Mouse (Mus musculus) liver (tissue): ENCODE data around the gene Ranbp3.
A peak's percentile ranks its signal among the peaks of the same experiment; 100 is the strongest.

Experiments used
- DNase-seq: peaks from one replicate; pipeline ENCODE4 v3.0.0-alpha.2; 2020; ENCODE audit warnings: mixed read lengths

Ranbp3 gene

DNA sequence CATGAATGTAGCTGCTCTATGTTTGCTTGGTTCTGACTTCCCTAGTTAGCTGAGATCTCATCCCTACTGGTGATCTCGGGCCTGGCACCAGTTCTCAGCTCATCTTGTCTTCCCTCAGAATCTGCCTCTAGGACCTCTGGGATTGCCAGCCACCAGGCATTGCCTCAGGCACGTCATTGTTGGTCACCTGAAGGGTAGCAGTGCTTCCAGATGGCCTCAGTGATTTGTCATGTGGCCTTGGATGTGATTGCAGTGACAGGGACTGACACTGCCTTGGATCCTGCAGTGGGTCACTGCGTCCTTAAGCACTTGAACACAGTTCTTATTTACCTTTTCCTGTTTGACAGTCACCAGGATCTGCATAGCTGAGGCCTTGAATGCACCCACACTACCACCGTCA, 8.7 kb downstream of the Ranbp3 start:
- no peak for DNase-seq

GRCm38 (mm10) chr17:56682880-56683279, 9.8 kb downstream of the Ranbp3 start:
- DNase-seq: peak; percentile 61

DNA sequence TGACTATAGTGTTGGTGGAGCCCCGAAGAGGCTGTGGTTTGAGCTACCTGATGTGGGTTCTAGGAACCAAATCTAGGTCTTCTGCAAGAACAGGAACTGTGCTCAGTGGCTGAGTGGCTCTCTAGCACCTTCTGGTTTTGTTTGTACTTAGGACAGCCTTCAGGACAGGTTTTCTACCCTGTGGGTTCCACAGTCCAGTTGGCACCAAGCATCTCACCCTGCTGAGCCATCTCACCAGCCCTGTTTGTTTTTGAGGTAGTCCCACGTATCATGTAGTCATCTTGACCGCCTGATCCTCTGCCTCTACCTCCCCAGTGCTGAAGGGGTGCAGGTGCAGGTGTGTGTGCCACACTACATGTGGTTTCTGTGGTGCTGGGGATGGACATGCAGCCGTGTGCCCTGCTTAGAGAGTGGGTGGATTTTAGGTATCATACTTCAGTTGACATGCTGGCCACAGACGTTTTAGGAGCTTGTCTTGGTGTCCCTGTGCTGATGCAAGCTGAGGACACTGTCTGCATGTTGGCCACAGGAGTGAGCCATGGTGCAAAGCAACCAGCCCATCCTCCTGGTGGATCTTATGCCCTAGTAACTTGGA, 10.5 kb downstream of the Ranbp3 start:
- DNase-seq: no peak

GRCm38 (mm10) chr17:56684649-56685048, 11.6 kb downstream of the Ranbp3 start:
- DNase-seq: no peak

GRCm38 (mm10) chr17:56686801-56687200, 13.7 kb downstream of the Ranbp3 start:
- DNase-seq: no peak

DNA sequence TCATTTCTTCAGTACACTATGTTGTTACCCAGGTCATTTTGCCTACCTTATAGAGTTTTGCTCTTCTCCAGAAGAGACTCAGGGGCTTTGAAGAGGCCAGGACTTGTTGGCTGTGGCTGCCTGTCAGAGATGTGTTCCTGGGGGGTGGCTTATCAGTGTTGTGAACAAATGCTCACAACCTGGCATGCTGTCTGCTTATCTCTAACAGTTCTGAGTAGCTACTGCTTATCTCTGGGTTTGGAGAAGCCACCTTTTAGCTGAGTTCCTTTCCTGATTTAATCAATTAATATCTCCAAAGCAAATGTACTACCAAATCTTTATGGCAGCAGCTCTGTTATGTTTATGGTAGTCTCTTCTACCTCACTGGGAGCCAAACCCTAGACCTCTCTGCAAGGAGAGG, 15.0 kb downstream of the Ranbp3 start:
- peak; percentile 74 for DNase-seq

GRCm38 (mm10) chr17:56688689-56689088, 15.6 kb downstream of the Ranbp3 start:
- DNase-seq: no peak

GRCm38 (mm10) chr17:56693395-56693794, 20.3 kb downstream of the Ranbp3 start:
- no peak for DNase-seq

DNA sequence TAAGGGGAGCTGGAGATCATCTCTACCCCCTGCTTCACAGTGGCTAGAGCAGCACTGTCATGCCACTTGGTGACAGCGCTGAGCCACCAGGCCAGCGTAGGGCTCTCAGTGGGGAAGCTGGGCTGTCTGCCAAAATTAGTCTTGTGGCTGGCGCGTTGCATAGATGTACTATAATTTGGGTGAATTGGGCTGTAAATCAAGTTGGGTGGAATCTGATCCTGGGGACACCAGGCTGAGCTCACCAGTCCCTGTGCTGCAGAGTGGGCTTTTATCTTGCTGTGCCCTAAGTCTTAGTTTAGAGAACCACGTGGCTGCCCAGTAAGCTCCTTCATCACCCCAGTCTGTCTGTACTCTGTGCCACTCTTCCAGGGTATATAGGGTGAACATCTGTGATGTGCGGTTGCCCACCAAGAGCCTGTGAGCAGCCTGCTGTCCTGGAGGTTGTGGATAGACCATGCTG, 20.8 kb downstream of the Ranbp3 start:
- DNase-seq: no peak

- DNase-seq: no peak
Measured at GRCm38 (mm10) chr17:56700451-56700850, 27.4 kb downstream of the Ranbp3 start.

- DNase-seq: no peak
Measured at GRCm38 (mm10) chr17:56703038-56703437, 29.9 kb downstream of the Ranbp3 start.

GRCm38 (mm10) chr17:56706515-56706914, 33.4 kb downstream of the Ranbp3 start:
- DNase-seq: no peak

DNA sequence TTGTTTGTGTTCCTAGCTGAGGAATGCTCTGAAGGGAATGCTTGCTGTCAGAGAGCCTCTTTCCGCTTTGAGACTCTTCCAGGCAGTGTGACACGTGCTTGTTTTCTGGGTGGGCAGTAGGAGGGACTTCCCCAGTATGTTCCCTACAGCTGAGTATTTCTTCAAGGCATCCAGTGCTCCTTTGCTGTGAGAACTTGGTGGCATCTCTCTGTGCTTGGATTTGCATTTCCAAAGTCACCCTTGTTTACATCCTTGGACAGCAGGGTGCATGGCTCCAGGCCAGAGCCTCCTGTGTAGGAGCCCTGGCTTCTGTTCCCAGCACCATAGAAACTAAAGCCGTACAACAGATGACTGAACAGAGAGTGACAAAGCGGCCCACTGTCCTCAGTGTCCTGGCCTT, 35.6 kb downstream of the Ranbp3 start:
- no peak for DNase-seq

DNA sequence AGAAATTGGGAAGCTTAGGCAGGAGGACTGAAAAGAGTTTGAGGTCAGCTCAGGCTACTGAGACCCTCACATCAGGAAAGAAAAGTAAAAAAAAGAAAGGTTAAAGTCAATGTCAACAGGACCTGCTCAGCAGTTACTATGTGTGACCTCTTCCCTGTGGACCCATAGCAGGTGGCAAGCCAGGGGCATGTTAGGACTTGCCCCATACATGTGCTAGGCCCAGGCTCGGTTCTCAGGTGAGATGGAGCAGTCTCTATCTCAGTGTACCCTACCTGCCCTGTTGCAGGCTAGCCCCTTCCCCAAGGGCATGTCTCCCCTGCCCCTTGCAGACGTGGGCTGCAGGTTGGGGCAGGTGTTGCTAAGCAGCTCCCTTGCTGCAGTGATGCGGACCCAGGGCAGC, 36.6 kb downstream of the Ranbp3 start:
- DNase-seq: no peak

- DNase-seq: no peak
Measured at GRCm38 (mm10) chr17:56715360-56715759, 42.3 kb downstream of the Ranbp3 start.

DNA sequence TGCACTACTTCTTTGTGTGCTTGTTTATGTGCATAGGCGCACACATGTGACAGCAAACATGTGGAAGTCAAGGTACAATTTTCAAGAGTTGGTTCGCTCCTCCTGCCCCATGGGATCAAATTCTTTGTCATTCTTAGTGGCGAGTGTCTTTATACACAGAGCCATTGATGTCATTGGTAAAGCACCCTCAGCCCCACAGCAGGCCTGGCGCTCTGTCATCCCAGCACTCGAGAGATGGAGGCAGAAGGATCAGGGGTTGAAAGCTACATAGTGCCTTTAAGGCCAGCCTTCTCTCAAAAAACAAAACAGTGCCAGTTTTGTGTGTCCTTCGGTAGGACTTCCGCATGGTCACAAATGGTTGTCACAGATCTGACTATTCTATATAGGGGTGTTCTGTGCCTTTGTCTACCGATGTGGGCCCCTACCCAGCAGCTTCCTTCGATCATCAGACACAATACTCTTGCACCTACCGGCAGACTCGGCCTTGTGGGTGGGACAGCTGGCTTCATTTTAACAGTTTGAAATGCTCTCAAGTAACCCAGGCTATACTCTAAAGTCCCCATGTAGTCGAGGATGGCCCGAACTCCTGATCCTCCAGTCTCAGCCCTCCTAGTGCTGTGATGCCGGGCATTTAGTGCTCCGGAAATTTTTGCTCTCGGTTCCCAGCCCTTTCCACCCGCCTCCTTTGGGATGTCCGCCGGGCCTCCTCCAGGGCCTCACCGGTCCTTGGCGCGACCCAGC, 43.0 kb downstream of the Ranbp3 start:
- no peak for DNase-seq

- DNase-seq: peak; percentile 97
Measured at GRCm38 (mm10) chr17:56716655-56717362, 43.7 kb downstream of the Ranbp3 start.

GRCm38 (mm10) chr17:56717363-56718058, 44.4 kb downstream of the Ranbp3 start, which contains the start of the genes Ndufa11 and Vmac:
Gene Ndufa11 (plus strand): TSS chr17:56717767.
Gene Vmac (minus strand): TSS chr17:56718022.
- peak; percentile 97 for DNase-seq

DNA sequence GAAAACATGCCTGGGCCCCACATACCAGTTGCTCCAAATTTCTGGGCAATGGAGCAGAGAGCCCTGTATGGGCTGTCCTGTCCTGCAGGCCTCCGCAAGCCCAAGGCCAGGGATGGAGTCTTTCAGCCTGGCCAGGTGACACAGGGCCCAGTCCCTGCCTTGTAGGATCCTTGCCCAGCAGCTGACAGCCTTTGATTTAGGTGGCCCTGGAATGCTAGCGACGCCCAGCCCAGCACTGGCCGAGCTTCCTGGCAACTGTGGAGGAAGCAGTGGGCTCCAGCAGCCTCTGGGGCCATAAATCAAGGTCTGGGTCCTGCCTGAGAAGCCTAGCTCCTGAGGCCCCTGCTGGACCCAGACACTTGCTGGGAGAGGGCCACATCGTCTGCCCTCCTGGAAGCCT, 49.3 kb downstream of the Ranbp3 start:
- DNase-seq: no peak

DNA sequence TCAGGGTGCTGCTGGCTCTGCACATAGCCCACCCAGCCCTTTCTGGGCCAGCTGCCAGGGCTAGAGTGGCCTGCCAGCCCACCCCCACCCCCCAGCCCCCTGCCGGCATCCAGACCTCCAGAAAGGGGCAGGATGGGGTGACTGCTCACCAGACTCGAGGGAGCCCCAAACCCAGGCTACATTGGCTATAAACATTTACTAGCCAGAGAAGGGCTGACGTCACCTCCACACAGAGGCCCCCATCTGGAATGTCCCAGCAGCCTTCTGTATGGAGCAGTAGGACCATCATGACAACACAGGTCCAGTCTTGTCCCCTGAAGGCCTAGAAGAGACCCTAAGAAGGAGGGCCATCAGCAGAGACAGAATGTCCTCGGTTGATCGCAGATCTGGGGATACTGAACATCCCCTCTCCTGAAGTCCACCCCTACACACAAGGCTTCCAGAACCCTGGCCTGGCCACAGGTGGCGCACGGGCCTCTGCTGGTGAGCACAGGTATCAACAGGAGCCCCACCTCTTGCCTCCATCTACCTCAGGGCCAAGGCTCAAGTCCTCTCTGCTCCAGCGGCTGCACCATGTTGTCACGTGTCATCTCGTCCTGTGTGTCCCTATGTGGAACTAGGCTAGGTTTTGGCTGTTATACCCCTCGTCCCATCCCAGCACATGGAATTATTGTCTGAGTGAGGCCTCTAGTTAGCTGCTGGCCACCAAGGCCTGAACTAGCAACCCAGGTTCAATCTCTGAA, 50.5 kb downstream of the Ranbp3 start:
- DNase-seq: no peak

- DNase-seq: no peak
Measured at GRCm38 (mm10) chr17:56727029-56727649, 54.0 kb downstream of the Ranbp3 start.

DNA sequence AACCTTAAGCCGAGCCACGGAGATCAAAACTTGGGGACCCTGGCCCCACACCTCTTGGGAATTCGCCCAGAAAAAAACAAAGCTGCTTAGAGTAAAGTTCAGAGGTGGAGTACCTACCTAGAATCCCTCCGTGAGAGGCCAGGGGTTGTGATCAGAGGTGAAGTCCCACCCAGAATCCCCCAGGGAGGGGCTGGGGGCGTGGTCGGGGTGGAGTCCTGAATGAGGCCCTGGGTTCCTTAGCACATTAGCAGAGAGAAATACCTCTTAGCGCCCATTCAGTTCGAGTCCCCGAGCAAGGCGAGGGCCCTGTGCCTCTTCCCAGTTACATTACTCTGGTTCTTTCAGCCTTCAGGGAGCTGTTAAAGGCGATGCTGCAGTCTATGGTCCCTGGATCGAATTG, 54.6 kb downstream of the Ranbp3 start:
- peak; percentile 66 for DNase-seq
